Mouse (Mus musculus) brain, embryonic 14.5 days (tissue): ENCODE data around the gene Arhgef12.

Experiments
- CTCF ChIP-seq: fragments of 200-500 bp; IDR thresholded peaks from 2 replicates; pipeline ENCODE4 v1.5.1; 2012; ENCODE audit warnings: inconsistent platforms, mild to moderate bottlenecking, moderate library complexity, borderline replicate concordance; ENCODE audit not compliant: insufficient read depth, insufficient read length; ENCODE audit errors: extremely low read depth
- POLR2A ChIP-seq: fragments of 200-500 bp; IDR thresholded peaks from 2 replicates; pipeline ENCODE4 v1.6.1; 2012; ENCODE audit warnings: mild to moderate bottlenecking, inconsistent platforms, borderline replicate concordance; ENCODE audit not compliant: poor library complexity, insufficient read depth, insufficient read length, severe bottlenecking; ENCODE audit errors: extremely low read depth

DNA sequence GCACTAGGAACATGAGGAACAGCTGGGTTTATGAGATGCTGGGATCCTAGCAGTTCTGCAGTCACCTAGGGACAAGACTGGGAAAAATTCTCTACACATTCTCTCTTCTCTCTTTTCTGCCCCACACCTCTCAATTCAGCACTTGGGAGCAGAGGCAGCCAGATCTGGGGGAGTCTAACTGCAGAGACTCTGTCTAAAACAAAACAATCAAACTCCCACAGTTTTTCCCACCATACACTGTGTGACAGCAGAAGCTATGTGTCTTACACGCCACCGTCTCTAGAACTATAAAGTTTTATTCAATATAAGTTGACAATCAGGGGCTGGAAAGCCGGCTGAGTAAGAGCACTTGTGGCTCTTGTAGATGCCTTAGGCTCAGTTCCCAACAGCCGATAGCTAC lies 119.1 kb downstream of the Arhgef12 start:
- no peak for TF ChIP-seq CTCF
- TF ChIP-seq POLR2A: no peak
